12 mouse cellular contexts compared by ENCODE assay signal in the genomic region with DNA sequence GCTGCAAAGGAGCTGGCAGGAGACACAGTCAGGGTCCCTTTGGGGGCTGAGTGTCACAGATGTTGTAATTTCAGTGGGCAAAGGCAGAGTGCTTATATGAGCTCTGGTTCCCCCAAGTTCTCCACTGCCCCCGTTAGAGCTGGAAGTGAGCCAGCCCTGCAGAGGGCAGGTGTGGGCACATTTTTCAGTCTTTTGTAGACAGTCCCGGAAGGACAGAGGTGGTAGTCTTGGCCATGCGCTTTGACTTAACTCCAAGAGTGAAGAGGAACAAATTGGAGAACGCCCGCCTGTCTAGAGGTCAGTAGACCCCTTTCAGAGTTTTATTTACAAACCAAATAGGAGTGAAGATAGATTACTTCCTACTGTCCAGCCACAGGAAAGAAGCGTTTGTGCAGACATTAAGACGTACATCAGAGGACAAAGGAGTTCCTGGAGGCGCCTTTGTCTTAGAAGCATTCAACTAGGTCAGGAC.
DNase-seq lines count a peak whose midpoint lies in the region; ATAC-seq and TF ChIP-seq lines count a peak whose summit lies in the region.
"Had no signal": no experiment of that assay in that cellular context is flagged by ENCODE, and none has a peak within 500 bp of the region (broad histone marks: within the 10 kb centered on the region; RNA-seq: fewer than 3 reads in every experiment).

No protein-coding gene starts in this region.

- TF ChIP-seq CTCF in liver, postnatal 0 days (IDR thresholded peaks at IDR 0.05; ENCODE audit: low read depth) = no peak

- WGBS in liver, embryonic 11.5 days = 51% methylated on average over 8 of the region's 8 CpGs
- WGBS in liver, postnatal 0 days (ENCODE audit: insufficient replicate concordance) = 54% methylated on average over 8 of the region's 8 CpGs
- WGBS in embryonic facial prominence, embryonic 10.5 days = 48% methylated on average over 8 of the region's 8 CpGs
- WGBS in limb, embryonic 15.5 days = 56% methylated on average over 8 of the region's 8 CpGs

- H3K4me1 ChIP-seq in liver, embryonic 11.5 days (replicated peaks; ENCODE audit: control insufficient read depth, insufficient read depth, low read length) = peaks cover 38% of the 10 kb centered on the region
- H3K4me1 ChIP-seq in liver, postnatal 0 days (ENCODE audit: insufficient read depth) = peaks cover 16% of the 10 kb centered on the region
- H3K4me1 ChIP-seq in embryonic facial prominence, embryonic 10.5 days = peaks cover 91% of the 10 kb centered on the region
- H3K4me1 ChIP-seq in limb, embryonic 15.5 days = peaks cover 55% of the 10 kb centered on the region

- TF ChIP-seq EP300 in liver, postnatal 0 days (IDR thresholded peaks at IDR 0.05; ENCODE audit: low read depth) = no peak

- peak overlapping the region; percentile 13; the same call in 1 of the 2 replicates for H3K27ac ChIP-seq in liver, embryonic 11.5 days (ENCODE audit: low read depth, low read length)
- H3K27ac ChIP-seq in liver, postnatal 0 days (ENCODE audit: low read depth) = no peak overlapping the region
- H3K27ac ChIP-seq in embryonic facial prominence, embryonic 10.5 days (replicated peaks) = peak overlapping the region; percentile 35; the same call in 1 of the 2 replicates
- 0 out of 2 replicates have a peak overlapping the region, but pooled peaks have one; percentile 33 for H3K27ac ChIP-seq in limb, embryonic 15.5 days
- H3K27ac ChIP-seq: embryonic facial prominence, embryonic 15.5 days; liver, embryonic 13.5 days had no signal

- no peak overlapping the region for H3K4me2 ChIP-seq in liver, embryonic 11.5 days
- no peak overlapping the region for H3K4me2 ChIP-seq in liver, postnatal 0 days (ENCODE audit: low read depth, low read length)
- no peak overlapping the region for H3K4me2 ChIP-seq in limb, embryonic 15.5 days
- H3K4me2 ChIP-seq: embryonic facial prominence, embryonic 15.5 days; liver, embryonic 13.5 days had no signal

- no peaks in the 10 kb centered on the region for H3K9me3 ChIP-seq in liver, embryonic 11.5 days (ENCODE audit: control insufficient read depth, low read length)
- H3K9me3 ChIP-seq in liver, postnatal 0 days (ENCODE audit: low read length) = no peaks in the 10 kb centered on the region
- H3K9me3 ChIP-seq in embryonic facial prominence, embryonic 10.5 days = no peaks in the 10 kb centered on the region
- no peaks in the 10 kb centered on the region for H3K9me3 ChIP-seq in limb, embryonic 15.5 days
- H3K9me3 ChIP-seq: embryonic facial prominence, embryonic 15.5 days; liver, embryonic 13.5 days had no signal

- H3K27me3 ChIP-seq in liver, embryonic 11.5 days (replicated peaks; ENCODE audit: control insufficient read depth, insufficient read depth, low read length) = no peaks in the 10 kb centered on the region
- H3K27me3 ChIP-seq in liver, postnatal 0 days (ENCODE audit: insufficient read depth, low read length) = no peaks in the 10 kb centered on the region
- no peaks in the 10 kb centered on the region for H3K27me3 ChIP-seq in embryonic facial prominence, embryonic 10.5 days (replicated peaks; ENCODE audit: low read depth, poor library complexity, severe bottlenecking)
- H3K27me3 ChIP-seq in limb, embryonic 15.5 days = no peaks in the 10 kb centered on the region
- H3K27me3 ChIP-seq: embryonic facial prominence, embryonic 15.5 days; liver, embryonic 13.5 days had no signal

- DNase-seq in liver, embryonic 11.5 days (ENCODE audit: low spot score) = no peak
- no peak for DNase-seq in liver, postnatal 0 days
- DNase-seq in embryonic facial prominence, embryonic 10.5 days (ENCODE audit: low spot score) = no peak
- DNase-seq in kidney, adult 18-20 months = peak; percentile 55
- DNase-seq in cerebellum, postnatal 4 days (ENCODE audit: low spot score in 2 of 2) = no peak
- DNase-seq in thymus, postnatal 0 days (ENCODE audit: low spot score) = no peak
- DNase-seq: liver, embryonic 13.5 days; thymus, postnatal 25 days had no signal

- H3K4me3 ChIP-seq in liver, embryonic 11.5 days (ENCODE audit: low read depth, low read length) = no peak overlapping the region
- no peak overlapping the region for H3K4me3 ChIP-seq in liver, postnatal 0 days (ENCODE audit: low read depth, low read length)
- no peak overlapping the region for H3K4me3 ChIP-seq in embryonic facial prominence, embryonic 10.5 days
- H3K4me3 ChIP-seq in limb, embryonic 15.5 days = no peak overlapping the region
- H3K4me3 ChIP-seq: embryonic facial prominence, embryonic 15.5 days; liver, embryonic 13.5 days had no signal

- H3K36me3 ChIP-seq in liver, embryonic 11.5 days (ENCODE audit: control insufficient read depth, insufficient read depth, low read length) = peaks cover 2% of the 10 kb centered on the region; the same call in 1 of the 2 replicates
- no peaks in the 10 kb centered on the region for H3K36me3 ChIP-seq in liver, postnatal 0 days (replicated peaks; ENCODE audit: insufficient read depth, low read length)
- H3K36me3 ChIP-seq in embryonic facial prominence, embryonic 10.5 days (replicated peaks) = peaks cover 58% of the 10 kb centered on the region
- H3K36me3 ChIP-seq in limb, embryonic 15.5 days = no peaks in the 10 kb centered on the region
- H3K36me3 ChIP-seq: embryonic facial prominence, embryonic 15.5 days; G1E; liver, embryonic 13.5 days had no signal

- H3K9ac ChIP-seq in liver, embryonic 11.5 days (ENCODE audit: low read depth, low read length) = no peak overlapping the region
- H3K9ac ChIP-seq in liver, postnatal 0 days (replicated peaks) = no peak overlapping the region
- H3K9ac ChIP-seq in limb, embryonic 15.5 days = no peak overlapping the region
- H3K9ac ChIP-seq: embryonic facial prominence, embryonic 15.5 days; liver, embryonic 13.5 days had no signal

- ATAC-seq in liver, embryonic 11.5 days (replicated peaks; ENCODE audit: low FRiP score) = no peak
- ATAC-seq in liver, postnatal 0 days = no peak
- ATAC-seq in limb, embryonic 15.5 days (ENCODE audit: insufficient number of reproducible peaks, low FRiP score, low TSS enrichment, low read depth) = no peak
- ATAC-seq: inflammation-experienced regulatory T-cells, adult 6 months had no signal
